Mouse (Mus musculus) limb, embryonic 13.5 days (tissue): ENCODE results near the gene Mst1. TPM values are rescaled to one million over a fixed set of nuclear protein-coding genes. Genes with fewer than 3 reads are reported as not detected.

Source experiments
- ATAC-seq: fragments of 200-750 bp; cut with Nextera tagmentation; 2 replicates; pipeline ENCODE4 v1.8.0; 2017; ENCODE audit warnings: low read depth, moderate number of reproducible peaks, moderate TSS enrichment; ENCODE audit not compliant: low FRiP score
- H3K27ac ChIP-seq: fragments of 300-500 bp; sonication (generic); 2 replicates; pipeline ENCODE4 v1.5.1; 2015; ENCODE audit warnings: inconsistent platforms, mild to moderate bottlenecking, moderate library complexity
- H3K27me3 ChIP-seq: fragments of 300-500 bp; sonication (generic); 2 replicates; pipeline ENCODE4 v1.6.1; 2015; ENCODE audit warnings: mild to moderate bottlenecking, inconsistent platforms
- H3K36me3 ChIP-seq: fragments of 300-500 bp; sonication (generic); 2 replicates; pipeline ENCODE4 v1.6.1; 2015; ENCODE audit warnings: inconsistent platforms, mild to moderate bottlenecking, moderate library complexity
- H3K4me1 ChIP-seq: fragments of 300-500 bp; sonication (generic); 2 replicates; pipeline ENCODE4 v1.6.1; 2015; ENCODE audit warnings: inconsistent platforms
- H3K4me2 ChIP-seq: fragments of 300-500 bp; sonication (generic); replicated peaks from 2 replicates; pipeline ENCODE4 v1.6.1; 2015; ENCODE audit warnings: inconsistent platforms, mild to moderate bottlenecking, moderate library complexity
- H3K4me3 ChIP-seq: fragments of 300-500 bp; sonication (generic); 2 replicates; pipeline ENCODE4 v1.5.1; 2015; ENCODE audit warnings: moderate library complexity, mild to moderate bottlenecking, inconsistent platforms
- H3K9ac ChIP-seq: fragments of 300-500 bp; sonication (generic); 2 replicates; pipeline ENCODE4 v1.6.1; 2015; ENCODE audit warnings: mild to moderate bottlenecking, inconsistent platforms
- H3K9me3 ChIP-seq: fragments of 300-500 bp; sonication (generic); 2 replicates; pipeline ENCODE4 v1.6.1; 2016; ENCODE audit warnings: inconsistent platforms
- WGBS: fragments of 180-500 bp; shearing (Covaris S2); methylation state at CpG from one replicate; pipeline ENCODE4 v1.1.7; 2015; 5-methylcytosine and 5-hydroxymethylcytosine counted together
- polyA plus RNA-seq: library from polyadenylated mRNA; unstranded; fragments of >200 nt; fragmentation: Nextera tagmentation; extraction: Ambion mirVana; gene quantifications from 2 replicates; pipeline ENCODE4 v1.2.1, GENCODE M21; 2015

Gene Mst1
- polyA plus RNA-seq, 1 experiment from 2014 or later = 0.20 TPM

DNA sequence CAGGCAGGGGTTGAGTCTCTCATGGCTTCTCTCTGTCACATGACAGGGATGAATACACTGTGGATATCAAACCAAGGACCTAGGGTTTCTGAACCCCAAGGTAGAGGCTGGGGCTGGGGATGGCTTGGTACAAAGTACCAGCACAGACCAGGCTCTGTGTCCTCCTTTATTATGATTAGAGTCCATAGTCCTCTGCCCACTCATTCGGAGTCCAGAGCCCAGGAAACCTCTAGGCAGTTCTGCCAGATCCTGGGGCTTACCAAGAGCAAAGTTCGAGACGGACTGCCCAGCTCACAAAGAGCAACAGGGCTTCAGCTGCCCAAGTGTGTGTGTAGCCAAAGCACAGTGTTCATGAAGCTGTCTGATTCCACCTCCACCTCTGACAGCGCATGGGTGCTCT lies 5.0 kb downstream of the Mst1 start:
- Histone ChIP-seq H3K4me1 (peaks cover 8% of the 10 kb centered on the region; the same call in 1 of the 2 replicates), H3K4me2 (no peak overlapping the region), H3K27me3 (peaks cover 45% of the 10 kb centered on the region), H3K27ac (no peak overlapping the region), H3K36me3 (peaks cover 66% of the 10 kb centered on the region), H3K9ac (no peak overlapping the region), H3K9me3 (no peaks in the 10 kb centered on the region), H3K4me3 (no peak overlapping the region)
- 96% methylated on average over 4 of the region's 4 CpGs for WGBS
- ATAC-seq = no peak

DNA sequence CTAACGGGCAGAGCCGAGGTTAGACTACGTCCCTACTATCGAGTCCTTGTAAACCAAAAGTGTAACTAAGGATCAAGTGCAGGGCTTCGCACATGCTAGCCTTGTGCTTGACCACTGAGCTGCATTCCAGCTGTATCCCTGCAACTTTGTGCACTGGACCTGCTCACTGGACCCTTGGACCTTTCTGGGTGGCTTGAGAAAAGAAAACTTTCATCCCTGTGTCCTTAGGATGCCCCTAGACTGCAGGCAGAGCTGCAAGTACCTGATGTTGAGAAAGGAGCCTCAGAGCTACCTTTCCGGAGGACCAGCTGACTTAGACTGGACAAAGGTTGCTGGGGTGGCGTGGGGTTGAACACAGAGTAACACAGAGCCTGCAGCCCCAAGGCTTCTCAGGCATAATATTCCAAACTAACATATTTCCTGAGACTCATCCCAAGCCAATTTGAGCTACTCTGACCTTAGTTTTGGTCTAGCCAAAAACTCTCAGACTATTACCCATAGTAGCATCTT lies 10.4 kb downstream of the Mst1 start:
- H3K27ac ChIP-seq = no peak overlapping the region
- H3K36me3 ChIP-seq = peaks cover 72% of the 10 kb centered on the region
- H3K9ac ChIP-seq = peak overlapping the region; percentile 19; the same call in 1 of the 2 replicates
- H3K9me3 ChIP-seq = no peaks in the 10 kb centered on the region
- no peaks in the 10 kb centered on the region for H3K27me3 ChIP-seq
- WGBS = 92% methylated on average over 7 of the region's 7 CpGs
- no peak for ATAC-seq
- H3K4me3 ChIP-seq = no peak overlapping the region
- H3K4me2 ChIP-seq = no peak overlapping the region
- H3K4me1 ChIP-seq = peaks cover 18% of the 10 kb centered on the region

DNA sequence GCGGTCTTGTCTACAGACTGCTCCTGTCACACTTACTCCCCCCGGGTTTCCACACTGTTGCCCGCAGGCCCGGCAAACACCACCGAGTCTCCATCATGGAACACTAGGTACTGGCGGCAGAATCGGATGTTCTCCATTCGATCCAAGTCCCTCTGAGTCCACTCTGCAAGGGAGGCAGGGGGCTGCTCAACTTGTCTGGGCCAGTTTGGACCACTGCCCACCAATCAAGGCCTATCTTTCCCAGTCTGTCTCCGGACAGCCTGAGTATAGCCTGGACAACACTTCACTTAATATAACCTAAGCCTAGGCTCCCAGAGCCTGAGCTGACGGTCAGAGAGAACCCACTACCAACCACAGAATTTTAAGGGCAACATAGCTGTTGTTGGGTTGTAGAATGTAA lies 13.3 kb downstream of the Mst1 start:
- ATAC-seq = no peak
- no peaks in the 10 kb centered on the region for H3K27me3 ChIP-seq
- no peaks in the 10 kb centered on the region for H3K9me3 ChIP-seq

GRCm38 (mm10) chr9:108094184-108094941 lies 14.1 kb downstream of the Mst1 start, which contains the start of gene Apeh:
Apeh (minus strand) TSS chr9:108094606.
- ATAC-seq = peak; percentile 90
- Histone ChIP-seq H3K27me3 (no peaks in the 10 kb centered on the region), H3K4me2 (peak within 1 kb of the TSS; percentile 99), H3K9me3 (no peaks in the 10 kb centered on the region), H3K27ac (peak within 1 kb of the TSS; percentile 81), H3K36me3 (peaks cover 35% of the 10 kb centered on the region), H3K9ac (peak within 1 kb of the TSS; percentile 83), H3K4me3 (peak within 1 kb of the TSS; percentile 69), H3K4me1 (peaks cover 29% of the 10 kb centered on the region)
- WGBS = under 1% methylated on average over 52 of the region's 52 CpGs

More for the DNA sequence above, 13.3 kb downstream of the Mst1 start:
- peak overlapping the region; percentile 99 for H3K4me2 ChIP-seq
- H3K36me3 ChIP-seq = peaks cover 43% of the 10 kb centered on the region
- H3K27ac ChIP-seq = peak overlapping the region; percentile 81; the same call in 1 of the 2 replicates
- H3K9ac ChIP-seq = peak overlapping the region; percentile 83
- WGBS = 72% methylated on average over 10 of the region's 10 CpGs
- H3K4me1 ChIP-seq = peaks cover 29% of the 10 kb centered on the region
- peak overlapping the region; percentile 69 for H3K4me3 ChIP-seq

GRCm38 (mm10) chr9:108094998-108095411 lies 14.8 kb downstream of the Mst1 start:
- peak; percentile 13 for ATAC-seq
- no peaks in the 10 kb centered on the region for H3K27me3 ChIP-seq
- H3K27ac ChIP-seq = peak overlapping the region; percentile 81; the same call in 1 of the 2 replicates
- WGBS = under 1% methylated on average over 16 of the region's 16 CpGs
- H3K36me3 ChIP-seq = peaks cover 29% of the 10 kb centered on the region
- H3K9ac ChIP-seq = peak overlapping the region; percentile 83
- no peaks in the 10 kb centered on the region for H3K9me3 ChIP-seq
- peak overlapping the region; percentile 99 for H3K4me2 ChIP-seq
- peaks cover 29% of the 10 kb centered on the region for H3K4me1 ChIP-seq
- H3K4me3 ChIP-seq = peak overlapping the region; percentile 69

DNA sequence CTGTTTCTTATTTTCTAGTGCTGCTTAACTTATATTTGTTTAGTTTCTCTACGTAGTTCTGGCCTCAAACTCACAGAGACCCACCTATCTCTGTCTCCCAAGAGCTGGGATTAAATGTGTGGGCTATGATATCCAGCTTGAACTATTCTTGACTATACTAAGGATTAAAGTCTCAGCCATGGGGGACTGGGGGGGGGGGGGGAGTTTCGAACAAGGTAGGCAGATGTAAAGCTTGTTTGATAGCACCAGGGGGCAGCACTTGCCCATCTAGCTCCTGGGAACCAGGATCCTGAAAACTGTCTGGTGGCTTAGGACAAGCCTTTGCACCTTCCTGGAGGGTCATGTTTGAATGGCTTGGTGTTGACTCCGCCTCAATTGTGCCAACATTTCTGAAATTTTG lies 15.3 kb downstream of the Mst1 start:
- peaks cover 29% of the 10 kb centered on the region for H3K4me1 ChIP-seq
- H3K36me3 ChIP-seq = peaks cover 23% of the 10 kb centered on the region
- H3K9me3 ChIP-seq = no peaks in the 10 kb centered on the region
- H3K9ac ChIP-seq = peak overlapping the region; percentile 83
- H3K4me3 ChIP-seq = peak overlapping the region; percentile 69
- 6% methylated on average over 3 of the region's 3 CpGs for WGBS
- H3K27ac ChIP-seq = peak overlapping the region; percentile 81; the same call in 1 of the 2 replicates
- peak overlapping the region; percentile 99 for H3K4me2 ChIP-seq
- no peak for ATAC-seq
- H3K27me3 ChIP-seq = no peaks in the 10 kb centered on the region

GRCm38 (mm10) chr9:108095949-108096712 lies 15.9 kb downstream of the Mst1 start:
- peak overlapping the region; percentile 99; the same call in 1 of the 2 replicates for H3K4me2 ChIP-seq
- no peaks in the 10 kb centered on the region for H3K9me3 ChIP-seq
- no peaks in the 10 kb centered on the region for H3K27me3 ChIP-seq
- no peak overlapping the region for H3K4me3 ChIP-seq
- H3K4me1 ChIP-seq = peaks cover 29% of the 10 kb centered on the region
- no peak for ATAC-seq
- WGBS = 73% methylated on average over 10 of the region's 10 CpGs
- 0 out of 2 replicates have a peak overlapping the region, but pooled peaks have one; percentile 21 for H3K9ac ChIP-seq
- no peak overlapping the region for H3K27ac ChIP-seq
- peaks cover 17% of the 10 kb centered on the region for H3K36me3 ChIP-seq

DNA sequence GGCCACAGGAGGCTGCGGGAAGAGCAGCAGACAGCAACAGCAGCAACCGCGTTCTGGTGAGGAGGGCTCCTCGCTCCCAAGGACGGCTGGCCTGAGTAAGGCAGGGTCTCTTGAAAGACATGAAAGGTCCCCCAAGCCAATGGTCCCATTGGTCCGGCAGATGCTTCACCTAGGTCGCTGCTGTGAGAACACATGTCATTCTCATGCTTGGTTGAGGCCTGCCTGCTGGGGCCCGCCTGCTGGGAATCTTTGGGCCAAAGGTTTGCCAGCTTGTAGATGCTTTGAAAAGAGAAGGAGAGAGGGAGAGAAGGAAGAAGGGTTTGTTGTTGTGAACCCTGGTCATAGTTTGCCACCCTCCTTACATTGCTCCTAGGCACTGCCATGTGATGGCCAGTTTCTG lies 19.4 kb downstream of the Mst1 start:
- H3K4me2 ChIP-seq = no peak overlapping the region
- peaks cover 21% of the 10 kb centered on the region for H3K4me1 ChIP-seq
- no peak overlapping the region for H3K27ac ChIP-seq
- no peaks in the 10 kb centered on the region for H3K9me3 ChIP-seq
- no peaks in the 10 kb centered on the region for H3K36me3 ChIP-seq
- no peak overlapping the region for H3K4me3 ChIP-seq
- no peak overlapping the region for H3K9ac ChIP-seq
- no peaks in the 10 kb centered on the region for H3K27me3 ChIP-seq
- whole genome bisulfite sequencing = 84% methylated on average over 8 of the region's 8 CpGs
- ATAC-seq = no peak

DNA sequence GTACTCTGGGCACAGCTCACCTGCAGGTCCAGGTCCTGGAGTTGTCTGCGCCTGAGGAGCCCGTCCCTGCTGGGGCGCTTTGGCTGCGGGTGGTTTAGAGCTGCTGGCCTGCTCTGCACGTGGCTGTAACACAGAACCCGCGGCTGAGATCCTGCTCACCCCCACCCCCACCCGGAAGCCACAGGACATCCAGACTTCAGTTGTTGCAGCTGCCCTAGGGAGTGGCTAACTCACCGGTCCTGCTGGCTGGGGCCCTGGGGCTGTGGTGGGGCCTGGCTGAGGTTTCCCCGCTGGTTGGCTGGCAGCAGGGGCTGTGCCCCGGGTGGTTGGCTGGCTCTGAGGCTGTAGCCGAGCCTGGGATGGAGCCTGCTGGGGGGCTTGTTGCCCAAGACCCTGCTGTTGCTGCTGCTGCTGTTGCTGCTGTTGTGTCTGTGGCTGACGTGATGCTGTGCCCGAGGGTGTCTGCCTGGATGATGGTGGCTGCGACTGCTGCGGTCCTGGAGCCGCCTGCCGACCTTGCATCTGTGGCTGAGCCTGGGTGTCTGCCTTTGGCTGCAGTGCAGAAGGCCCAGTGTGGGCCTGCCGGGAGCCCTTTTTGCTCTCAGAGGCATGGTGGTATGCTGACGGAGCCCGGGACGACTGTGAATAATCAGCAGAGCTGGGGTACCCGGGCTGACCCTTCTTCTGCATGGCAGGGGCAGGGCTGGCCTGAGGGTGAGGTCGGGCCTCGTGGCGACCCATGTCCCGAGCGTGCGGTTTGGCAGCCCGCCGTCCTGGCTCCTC lies 24.7 kb downstream of the Mst1 start:
- Histone ChIP-seq H3K9ac (peak overlapping the region; percentile 56), H3K4me2 (peak overlapping the region; percentile 54), H3K27ac (peak overlapping the region; percentile 75), H3K36me3 (no peaks in the 10 kb centered on the region), H3K4me1 (peaks cover 18% of the 10 kb centered on the region), H3K9me3 (no peaks in the 10 kb centered on the region), H3K4me3 (peak overlapping the region; percentile 22), H3K27me3 (peaks cover 2% of the 10 kb centered on the region; the same call in 1 of the 2 replicates)
- peak; percentile 71 for ATAC-seq
- 34% methylated on average over 31 of the region's 31 CpGs for WGBS

DNA sequence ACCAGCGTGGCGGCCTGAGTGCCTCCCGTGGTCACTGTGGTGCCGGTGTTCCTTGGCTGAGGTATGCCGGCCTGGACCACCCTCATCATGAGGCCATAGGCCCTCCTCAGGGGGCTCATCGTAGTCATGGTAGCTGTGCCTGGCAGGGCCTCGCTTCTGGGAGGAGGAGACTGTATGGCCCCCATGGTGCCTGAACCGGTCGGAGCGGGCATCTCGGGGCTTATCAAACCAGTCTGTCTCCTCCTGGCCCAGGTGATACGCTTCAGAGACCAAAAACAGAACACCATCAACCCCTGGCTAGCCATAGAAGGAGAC lies 25.3 kb downstream of the Mst1 start:
- WGBS = 78% methylated on average over 12 of the region's 12 CpGs
- peaks cover 7% of the 10 kb centered on the region for H3K27me3 ChIP-seq
- no peak overlapping the region for H3K4me3 ChIP-seq
- ATAC-seq = no peak
- H3K4me2 ChIP-seq = peak overlapping the region; percentile 54
- H3K9me3 ChIP-seq = no peaks in the 10 kb centered on the region
- no peaks in the 10 kb centered on the region for H3K36me3 ChIP-seq
- H3K27ac ChIP-seq = peak overlapping the region; percentile 75; the same call in 1 of the 2 replicates
- H3K9ac ChIP-seq = peak overlapping the region; percentile 56
- peaks cover 20% of the 10 kb centered on the region for H3K4me1 ChIP-seq

DNA sequence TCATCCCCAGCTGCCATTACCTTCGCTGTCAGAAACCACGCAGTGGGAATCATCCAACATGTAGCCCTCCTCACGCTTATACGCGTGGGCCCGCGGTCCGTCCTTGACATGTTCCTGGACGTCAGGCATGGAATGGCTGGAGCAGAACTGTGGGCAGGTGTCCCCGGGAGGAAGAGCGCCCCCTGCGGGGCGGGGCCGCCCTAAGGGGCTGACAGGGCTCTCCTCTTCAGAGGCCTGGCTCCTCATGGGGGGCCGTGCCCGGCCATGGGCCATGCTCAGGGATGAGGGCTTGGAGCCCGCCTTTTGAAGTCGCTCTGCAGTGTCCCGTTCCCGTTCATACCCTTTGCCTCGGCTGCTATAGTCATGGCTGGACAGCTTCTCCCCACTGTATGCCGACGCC lies 25.9 kb downstream of the Mst1 start:
- Histone ChIP-seq H3K4me2 (no peak overlapping the region), H3K9me3 (no peaks in the 10 kb centered on the region), H3K27me3 (peaks cover 12% of the 10 kb centered on the region), H3K9ac (no peak overlapping the region), H3K36me3 (no peaks in the 10 kb centered on the region), H3K4me3 (no peak overlapping the region), H3K27ac (no peak overlapping the region), H3K4me1 (peaks cover 26% of the 10 kb centered on the region)
- WGBS = 87% methylated on average over 23 of the region's 23 CpGs
- no peak for ATAC-seq
